Mouse (Mus musculus) forebrain, embryonic 11.5 days (tissue): ENCODE results near the gene Zfp94. TPM values are rescaled to one million over a fixed set of nuclear protein-coding genes. Genes with fewer than 3 reads are reported as not detected.

Source experiments
- ATAC-seq: fragments of 200-750 bp; cut with Nextera tagmentation; replicated peaks from 2 replicates; pipeline ENCODE4 v1.8.0; 2017; ENCODE audit warnings: moderate TSS enrichment; ENCODE audit not compliant: low FRiP score
- DNase-seq: peaks from one replicate; pipeline ENCODE4 v3.0.0-alpha.2; 2017; ENCODE audit warnings: low spot score
- H3K27ac ChIP-seq: fragments of 300-500 bp; sonication (generic); 2 replicates; pipeline ENCODE4 v1.5.1; 2014; ENCODE audit warnings: low read depth, low read length
- H3K27me3 ChIP-seq: fragments of 300-500 bp; sonication (generic); 2 replicates; pipeline ENCODE4 v1.6.1; 2014; ENCODE audit warnings: mild to moderate bottlenecking, low read length, mixed read lengths; ENCODE audit not compliant: control insufficient read depth, insufficient read depth
- H3K36me3 ChIP-seq: fragments of 300-500 bp; sonication (generic); 2 replicates; pipeline ENCODE4 v1.6.1; 2014; ENCODE audit warnings: mild to moderate bottlenecking, low read length, moderate library complexity, mixed read lengths; ENCODE audit not compliant: control insufficient read depth, insufficient read depth
- H3K4me1 ChIP-seq: fragments of 300-500 bp; sonication (generic); replicated peaks from 2 replicates; pipeline ENCODE4 v1.6.1; 2014; ENCODE audit warnings: low read length, mixed read lengths; ENCODE audit not compliant: control insufficient read depth, insufficient read depth
- H3K4me2 ChIP-seq: fragments of 300-500 bp; sonication (generic); 2 replicates; pipeline ENCODE4 v1.6.1; 2014; ENCODE audit warnings: low read depth, mild to moderate bottlenecking, low read length, moderate library complexity, mixed read lengths; ENCODE audit not compliant: severe bottlenecking
- H3K4me3 ChIP-seq: fragments of 300-500 bp; sonication (generic); 2 replicates; pipeline ENCODE4 v1.5.1; 2014; ENCODE audit warnings: low read depth, low read length
- H3K9ac ChIP-seq: fragments of 300-500 bp; sonication (generic); 2 replicates; pipeline ENCODE4 v1.6.1; 2014; ENCODE audit warnings: low read length
- H3K9me3 ChIP-seq: fragments of 300-500 bp; sonication (generic); 2 replicates; pipeline ENCODE4 v1.6.1; 2016; ENCODE audit warnings: low read length, mixed read lengths; ENCODE audit not compliant: control insufficient read depth
- WGBS: fragments of 180-500 bp; shearing (Covaris S2); extraction: QIAGEN DNeasy Blood & Tissue Kit; methylation state at CpG from one replicate; pipeline ENCODE4 v1.1.7; 2014; 5-methylcytosine and 5-hydroxymethylcytosine counted together
- polyA plus RNA-seq: library from polyadenylated mRNA; unstranded; fragments of >200 nt; fragmentation: Nextera tagmentation; extraction: Ambion mirVana; gene quantifications from 2 replicates; pipeline ENCODE4 v1.2.1, GENCODE M21; 2014

Gene Zfp94
- polyA plus RNA-seq, 1 experiment from 2014 or later = 15.2 TPM

DNA sequence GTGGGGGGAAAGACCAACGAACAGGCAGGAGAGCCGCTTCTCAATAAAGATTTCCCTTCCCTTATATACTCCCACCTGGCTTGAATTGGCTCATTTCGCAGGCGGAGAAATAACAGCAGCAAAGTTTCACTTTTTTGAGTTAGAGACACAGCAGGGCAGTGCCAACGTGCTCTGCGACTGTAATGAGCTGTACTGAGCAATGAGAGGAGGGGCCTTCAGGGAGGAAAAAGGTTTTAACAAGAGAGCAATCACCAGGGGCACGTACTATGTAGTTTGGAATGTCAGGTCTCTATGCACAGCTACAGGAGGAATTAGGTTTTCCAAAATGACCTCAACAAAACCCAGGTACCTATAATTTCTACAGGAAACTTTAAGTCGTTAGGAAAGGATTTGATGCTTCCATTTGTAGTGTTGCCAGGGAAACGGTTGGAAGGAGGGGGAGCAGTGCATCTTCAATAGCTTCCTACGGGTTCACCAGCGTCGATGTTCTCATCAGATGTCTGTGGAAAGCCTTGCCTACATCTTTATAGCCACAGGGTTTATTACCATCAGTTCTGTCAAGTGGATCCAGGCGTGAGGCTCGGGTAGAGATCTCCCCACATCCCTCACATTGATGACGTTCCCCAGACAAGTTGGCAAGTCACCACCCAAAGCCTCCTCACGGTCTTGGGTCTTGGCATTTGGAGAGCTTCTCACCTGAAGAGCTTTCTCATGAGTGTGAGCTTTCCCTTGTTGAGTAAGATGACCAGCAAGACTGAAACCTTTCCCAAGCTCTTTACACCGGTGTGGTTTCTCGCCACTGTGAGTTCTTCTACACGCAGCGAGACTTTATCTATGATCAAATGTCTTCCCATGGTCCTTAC, 10.0 kb upstream of the Zfp94 start:
- Histone ChIP-seq H3K27me3 (no peaks in the 10 kb centered on the region), H3K9ac (peak overlapping the region; percentile 50), H3K9me3 (peaks cover 3% of the 10 kb centered on the region; the same call in 1 of the 2 replicates), H3K36me3 (no peaks in the 10 kb centered on the region), H3K4me2 (peak overlapping the region; percentile 44), H3K27ac (no peak overlapping the region), H3K4me3 (peak overlapping the region; percentile 21), H3K4me1 (peaks cover 3% of the 10 kb centered on the region; the same call in 1 of the 2 replicates)
- ATAC-seq (peak; percentile 75), DNase-seq (no peak)
- WGBS = 42% methylated on average over 20 of the region's 20 CpGs

- Histone ChIP-seq H3K4me2 (peak overlapping the region; percentile 44), H3K4me1 (peaks cover 3% of the 10 kb centered on the region; the same call in 1 of the 2 replicates), H3K9me3 (peaks cover 3% of the 10 kb centered on the region; the same call in 1 of the 2 replicates), H3K27me3 (no peaks in the 10 kb centered on the region), H3K9ac (peak overlapping the region; percentile 50), H3K27ac (no peak overlapping the region), H3K36me3 (no peaks in the 10 kb centered on the region), H3K4me3 (peak overlapping the region; percentile 21)
- DNase-seq (peak; percentile 70), ATAC-seq (peak; percentile 84)
- 3% methylated on average over 13 of the region's 13 CpGs for WGBS
Measured at GRCm38 (mm10) chr7:24325675-24326128, 9.2 kb upstream of the Zfp94 start.

GRCm38 (mm10) chr7:24325197-24325596, 8.7 kb upstream of the Zfp94 start:
- H3K4me2 ChIP-seq = no peak overlapping the region
- no peak for DNase-seq
- H3K36me3 ChIP-seq = no peaks in the 10 kb centered on the region
- H3K4me1 ChIP-seq = peaks cover 3% of the 10 kb centered on the region; the same call in 1 of the 2 replicates
- no peak overlapping the region for H3K27ac ChIP-seq
- no peaks in the 10 kb centered on the region for H3K27me3 ChIP-seq
- H3K9ac ChIP-seq = no peak overlapping the region
- H3K9me3 ChIP-seq = peaks cover 3% of the 10 kb centered on the region; the same call in 1 of the 2 replicates
- no peak for ATAC-seq
- no peak overlapping the region for H3K4me3 ChIP-seq
- WGBS = 86% methylated on average over 6 of the region's 6 CpGs

GRCm38 (mm10) chr7:24322593-24322992, 6.1 kb upstream of the Zfp94 start:
- H3K4me1 ChIP-seq = peaks cover 3% of the 10 kb centered on the region; the same call in 1 of the 2 replicates

GRCm38 (mm10) chr7:24318942-24319341, 2.5 kb upstream of the Zfp94 start:
- Histone ChIP-seq H3K4me1 (peaks cover 5% of the 10 kb centered on the region; the same call in 1 of the 2 replicates), H3K4me3 (no peak overlapping the region), H3K9ac (no peak overlapping the region), H3K9me3 (peaks cover under 1% of the 10 kb centered on the region; the same call in 1 of the 2 replicates), H3K27ac (no peak overlapping the region), H3K4me2 (no peak overlapping the region), H3K36me3 (no peaks in the 10 kb centered on the region), H3K27me3 (no peaks in the 10 kb centered on the region)
- ATAC-seq (no peak), DNase-seq (no peak)
- 78% methylated on average over 6 of the region's 6 CpGs for WGBS

More at GRCm38 (mm10) chr7:24322593-24322992, 6.1 kb upstream of the Zfp94 start:
- Histone ChIP-seq H3K4me2 (no peak overlapping the region), H3K9ac (no peak overlapping the region), H3K27ac (no peak overlapping the region), H3K9me3 (peaks cover 3% of the 10 kb centered on the region; the same call in 1 of the 2 replicates), H3K36me3 (no peaks in the 10 kb centered on the region), H3K27me3 (no peaks in the 10 kb centered on the region), H3K4me3 (no peak overlapping the region)
- DNase-seq = no peak
- 80% methylated on average over 4 of the region's 4 CpGs for WGBS
- ATAC-seq = no peak

DNA sequence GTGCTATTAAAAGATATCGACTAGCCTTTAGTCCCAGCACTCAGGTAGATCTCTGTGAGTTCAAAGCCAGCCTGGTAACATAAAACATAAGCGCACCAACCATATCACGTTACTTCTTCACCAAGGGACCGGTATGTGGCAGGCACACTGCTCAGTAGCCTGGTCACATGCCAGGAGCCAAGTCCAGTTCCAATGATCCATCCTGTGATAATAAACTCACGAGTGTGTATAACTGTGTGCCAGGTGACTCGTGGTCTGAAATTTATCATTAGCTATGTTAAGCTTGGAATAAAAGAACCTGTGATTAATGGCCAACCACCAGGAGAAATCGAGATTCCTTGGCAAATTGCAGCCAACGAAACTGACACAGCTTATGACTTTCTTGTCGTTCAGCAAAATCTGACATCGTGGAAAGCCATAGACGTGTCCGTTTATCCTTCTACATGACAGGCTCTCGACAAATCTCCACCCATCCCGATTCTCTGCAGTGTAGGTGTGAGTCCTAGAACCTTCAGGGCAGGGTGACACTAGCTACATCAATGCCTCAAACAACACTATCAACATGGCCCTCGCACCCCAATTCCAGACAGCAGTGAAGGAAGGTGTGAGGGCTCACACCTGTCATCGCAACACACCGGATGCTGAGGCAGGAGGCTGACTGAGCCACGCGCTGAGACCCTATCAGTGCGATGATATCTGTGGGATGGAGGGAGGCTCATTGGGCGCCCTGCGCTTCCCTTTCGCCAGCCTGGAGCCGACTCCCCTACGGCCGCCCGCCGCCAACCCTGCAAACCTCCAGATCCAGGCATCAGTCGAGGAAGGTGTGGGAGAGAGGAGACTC, 520 bp downstream of the Zfp94 start:
- Histone ChIP-seq H3K9ac (peak overlapping the region; percentile 73), H3K4me3 (peak overlapping the region; percentile 59), H3K4me2 (peak overlapping the region; percentile 86), H3K36me3 (no peaks in the 10 kb centered on the region), H3K27ac (no peak overlapping the region), H3K9me3 (no peaks in the 10 kb centered on the region), H3K27me3 (no peaks in the 10 kb centered on the region), H3K4me1 (peaks cover 5% of the 10 kb centered on the region; the same call in 1 of the 2 replicates)
- DNase-seq = no peak
- WGBS = 33% methylated on average over 29 of the region's 29 CpGs
- ATAC-seq = 0 out of 2 replicates have a peak, but pooled peaks have one; percentile 20

DNA sequence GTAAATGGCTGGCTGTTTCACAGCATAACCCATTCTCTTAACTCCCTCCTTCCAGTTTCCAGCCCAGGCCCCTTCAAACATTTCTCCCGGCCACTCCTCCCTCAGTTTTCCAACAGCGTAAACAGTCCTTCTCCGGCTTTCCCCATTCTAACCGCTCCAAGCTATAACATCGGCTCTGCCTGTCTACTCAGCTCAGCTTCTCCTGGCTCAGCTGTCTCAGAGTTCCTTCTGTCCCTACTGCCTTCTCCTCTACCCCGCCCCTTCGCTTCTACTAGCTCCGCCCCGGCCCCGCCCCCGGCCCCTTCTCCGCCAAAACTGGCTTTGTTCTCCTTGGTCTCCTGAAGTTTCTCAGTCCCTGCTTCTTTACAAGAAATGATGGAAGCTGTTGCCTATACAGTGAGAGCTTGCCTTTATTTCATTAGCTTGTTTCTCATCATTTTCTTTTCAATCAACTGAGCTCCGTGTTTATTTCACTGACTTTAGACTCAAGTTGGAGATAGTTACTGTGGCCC, 15.6 kb downstream of the Zfp94 start, which contains the start of gene Zfp61:
Gene Zfp61, minus strand, starts transcription at position 462 of the 512 bp plus-strand sequence.
- WGBS = 1% methylated on average over 13 of the region's 13 CpGs
- ATAC-seq (peak; percentile 80), DNase-seq (peak; percentile 91)
- Histone ChIP-seq H3K36me3 (peaks cover 1% of the 10 kb centered on the region; the same call in 1 of the 2 replicates), H3K4me1 (peaks cover 2% of the 10 kb centered on the region; the same call in 1 of the 2 replicates), H3K27me3 (no peaks in the 10 kb centered on the region), H3K4me2 (peak within 1 kb of the TSS; percentile 86), H3K9ac (peak within 1 kb of the TSS; percentile 66), H3K4me3 (peak within 1 kb of the TSS; percentile 67), H3K27ac (peak within 1 kb of the TSS; percentile 68), H3K9me3 (no peaks in the 10 kb centered on the region)
